Mouse (Mus musculus) cerebellum, adult 8-10 months (tissue): ENCODE data around the gene Mtmr6.
A peak's percentile ranks its signal among the peaks of the same experiment; 100 is the strongest.

Source experiments
- DNase-seq: peaks from one replicate; pipeline ENCODE4 v3.0.0; 2022

Gene Mtmr6

GRCm38 (mm10) chr14:60264990-60265876 lies at the start of gene Mtmr6:
TSS of gene Mtmr6 (plus strand) at chr14:60265228.
- peak; percentile 94 for DNase-seq

- no peak for DNase-seq
These were observed 48.9 kb upstream of the Mtmr6 start for GRCm38 (mm10) chr14:60216125-60216524.

- DNase-seq = no peak
These were observed 47.4 kb upstream of the Mtmr6 start for GRCm38 (mm10) chr14:60217616-60218015.

- no peak for DNase-seq
These were observed 45.1 kb upstream of the Mtmr6 start for GRCm38 (mm10) chr14:60219886-60220285.

GRCm38 (mm10) chr14:60238551-60238950 lies 26.5 kb upstream of the Mtmr6 start:
- no peak for DNase-seq

- no peak for DNase-seq
These were observed 14.7 kb upstream of the Mtmr6 start for GRCm38 (mm10) chr14:60250366-60250765.

- no peak for DNase-seq
These were observed 14.1 kb upstream of the Mtmr6 start for GRCm38 (mm10) chr14:60250879-60251278.

- peak; percentile 97 for DNase-seq
These were observed 13.6 kb upstream of the Mtmr6 start, which contains the start of the genes Nupl1 and Gm49336 for GRCm38 (mm10) chr14:60251281-60252003. TSS of gene Nupl1 (minus strand) at chr14:60251431. TSS of gene Gm49336 (minus strand) at chr14:60251507.

- peak; percentile 45 for DNase-seq
These were observed 12.7 kb upstream of the Mtmr6 start for GRCm38 (mm10) chr14:60252004-60253000.

- no peak for DNase-seq
These were observed 11.6 kb upstream of the Mtmr6 start for GRCm38 (mm10) chr14:60253466-60253865.

GRCm38 (mm10) chr14:60254774-60255173 lies 10.3 kb upstream of the Mtmr6 start:
- DNase-seq = no peak

GRCm38 (mm10) chr14:60256356-60256755 lies 8.7 kb upstream of the Mtmr6 start:
- no peak for DNase-seq

GRCm38 (mm10) chr14:60257101-60257500 lies 7.9 kb upstream of the Mtmr6 start:
- no peak for DNase-seq

GRCm38 (mm10) chr14:60257851-60258250 lies 7.2 kb upstream of the Mtmr6 start:
- DNase-seq = no peak

- no peak for DNase-seq
These were observed 2.7 kb upstream of the Mtmr6 start for GRCm38 (mm10) chr14:60262316-60262715.

- DNase-seq = no peak
These were observed 4.3 kb downstream of the Mtmr6 start for GRCm38 (mm10) chr14:60269333-60269732.

GRCm38 (mm10) chr14:60273346-60273745 lies 8.3 kb downstream of the Mtmr6 start:
- DNase-seq = no peak

GRCm38 (mm10) chr14:60275301-60276276 lies 10.6 kb downstream of the Mtmr6 start:
- DNase-seq = no peak

GRCm38 (mm10) chr14:60286194-60286863 lies 21.3 kb downstream of the Mtmr6 start:
- no peak for DNase-seq

GRCm38 (mm10) chr14:60290363-60290762 lies 25.3 kb downstream of the Mtmr6 start:
- DNase-seq = no peak

- DNase-seq = no peak
These were observed 30.5 kb downstream of the Mtmr6 start for GRCm38 (mm10) chr14:60295531-60295930.
